Mouse (Mus musculus) megakaryocyte, embryonic 14.5 days (primary cell): ENCODE results near the gene Rps17.

Experiments
- FLI1 ChIP-seq: IDR thresholded peaks from 2 replicates; pipeline ENCODE4 v1.6.1; 2012; ENCODE audit warnings: low read length, inconsistent platforms, mixed read lengths
- GATA1 ChIP-seq: IDR thresholded peaks from 3 replicates; pipeline ENCODE4 v1.6.1; 2012; ENCODE audit warnings: mixed read lengths, low read length, inconsistent platforms, borderline replicate concordance

DNA sequence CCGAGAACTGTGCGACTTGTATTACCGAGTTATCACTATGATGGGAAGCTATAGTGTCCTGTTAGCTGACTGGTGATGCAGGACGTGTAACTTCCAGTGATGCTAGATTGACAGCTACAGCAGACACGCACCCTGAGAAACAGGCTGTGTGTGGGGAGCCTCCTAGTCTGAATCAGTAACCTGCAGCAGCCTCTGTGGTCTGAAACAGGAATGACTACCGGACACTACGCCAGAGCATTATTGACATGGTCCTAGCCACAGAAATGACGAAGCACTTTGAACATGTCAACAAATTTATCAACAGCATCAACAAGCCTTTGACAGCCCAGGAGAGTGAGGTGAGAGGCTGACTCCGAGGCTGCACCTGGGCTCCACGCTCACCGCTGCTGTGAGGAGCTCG, 19.0 kb downstream of the Rps17 start:
- TF ChIP-seq FLI1 (no peak), GATA1 (no peak)
